Mouse (Mus musculus) spleen, adult 2 months (tissue): ENCODE data around the gene Son. TPM values are rescaled to one million over a fixed set of nuclear protein-coding genes. Genes with fewer than 3 reads are reported as not detected.
"Not testable (repeated sequence)": the region's sequence is repeated elsewhere in the genome, so short reads cannot be mapped to it uniquely, and the experiment has no call there.

Experiments used
- DNase-seq, 2 experiments: peaks; one replicate each; pipeline versions ENCODE4 v3.0.0 to v3.0.0-alpha.2; 2012 to 2021; ENCODE audit warnings: low spot score in 2 of 2, low read depth in 1 of 2
- H3K27ac ChIP-seq: fragments of 200-500 bp; 2 replicates; pipeline ENCODE4 v1.5.1; 2012; ENCODE audit warnings: low read length, inconsistent platforms; ENCODE audit not compliant: insufficient read depth
- H3K27me3 ChIP-seq: fragments of 200-500 bp; 2 replicates; pipeline ENCODE4 v1.6.1; 2012; ENCODE audit warnings: mild to moderate bottlenecking, moderate library complexity, low read length, inconsistent platforms; ENCODE audit not compliant: control insufficient read depth, insufficient read depth
- H3K36me3 ChIP-seq: fragments of 200-500 bp; 2 replicates; pipeline ENCODE4 v1.6.1; 2012; ENCODE audit warnings: mild to moderate bottlenecking, low read length, inconsistent platforms; ENCODE audit not compliant: control insufficient read depth, insufficient read depth
- H3K4me1 ChIP-seq: fragments of 200-500 bp; 2 replicates; pipeline ENCODE4 v1.6.1; 2011; ENCODE audit warnings: inconsistent platforms; ENCODE audit not compliant: control insufficient read depth, insufficient read depth, insufficient read length
- H3K4me3 ChIP-seq: fragments of 200-500 bp; 2 replicates; pipeline ENCODE4 v1.5.1; 2011; ENCODE audit warnings: mild to moderate bottlenecking, inconsistent platforms; ENCODE audit not compliant: insufficient read depth, insufficient read length; ENCODE audit errors: extremely low read depth
- CTCF ChIP-seq: fragments of 200-500 bp; IDR thresholded peaks from 2 replicates; pipeline ENCODE4 v1.5.1; 2011; ENCODE audit warnings: mild to moderate bottlenecking, inconsistent platforms; ENCODE audit not compliant: insufficient read depth, insufficient read length, insufficient replicate concordance; ENCODE audit errors: extremely low read depth
- POLR2A ChIP-seq: fragments of 200-500 bp; IDR thresholded peaks from 2 replicates; pipeline ENCODE4 v1.6.1; 2011; ENCODE audit warnings: low read depth, low read length, inconsistent platforms
- WGBS: fragments of 180-500 bp; shearing (Covaris S2); methylation state at CpG from one replicate; pipeline ENCODE4 v1.1.7; 2018; 5-methylcytosine and 5-hydroxymethylcytosine counted together
- polyA plus RNA-seq: library from polyadenylated mRNA; depleted of rRNA; stranded (reverse); fragments of >200 nt; gene quantifications from 2 replicates; pipeline ENCODE4 v1.2.3, GENCODE M21; 2012

The Son gene
- polyA plus RNA-seq, 1 experiment = 107 TPM

DNA sequence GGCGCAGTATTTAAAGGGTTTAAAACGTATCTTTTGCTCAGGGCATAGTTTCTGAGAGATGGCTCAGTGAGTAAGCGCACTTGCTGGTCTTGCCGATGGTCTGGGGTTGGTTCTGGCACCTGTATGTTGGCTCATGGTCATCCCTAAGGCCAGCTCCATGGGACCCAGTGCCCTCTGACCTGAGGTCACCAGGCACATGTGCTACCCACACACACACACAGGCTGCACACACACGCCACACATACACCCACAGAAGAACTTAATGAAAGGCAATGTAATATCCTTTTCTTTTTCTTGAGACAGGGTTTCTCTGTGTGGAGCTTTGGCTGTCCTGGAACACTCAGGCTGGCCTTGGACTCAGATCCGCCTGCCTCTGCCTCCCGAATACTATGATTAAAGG is 14.4 kb upstream of the Son start:
- Histone ChIP-seq H3K27ac (no peak overlapping the region), H3K4me3 (no peak overlapping the region), H3K36me3 (peaks cover 45% of the 10 kb centered on the region), H3K4me1 (no peaks in the 10 kb centered on the region), H3K27me3 (no peaks in the 10 kb centered on the region)
- TF ChIP-seq CTCF = no peak
- no peak for TF ChIP-seq POLR2A
- 93% methylated on average over 7 of the region's 7 CpGs for WGBS
- DNase-seq = no peak

DNA sequence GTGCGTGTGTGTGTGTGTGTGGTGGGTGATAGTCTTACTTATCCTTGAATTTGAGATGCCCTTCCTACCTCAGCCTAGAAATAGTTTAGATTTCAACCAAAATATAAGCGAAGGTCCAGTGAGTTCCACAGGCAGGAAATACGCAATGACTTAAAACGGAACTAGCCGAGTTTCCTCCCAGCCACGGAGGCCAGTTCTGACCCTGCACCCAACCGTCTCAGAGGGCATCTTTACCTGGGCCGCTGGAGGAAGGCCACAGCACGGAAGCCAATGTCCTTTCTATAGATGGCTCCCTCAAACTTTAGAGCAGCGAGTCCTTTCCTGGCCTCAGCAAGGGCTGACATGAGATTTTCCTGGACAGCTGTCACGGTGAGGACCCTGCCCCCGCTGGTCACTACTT is 13.7 kb upstream of the Son start:
- Histone ChIP-seq H3K4me3 (no peak overlapping the region), H3K27me3 (no peaks in the 10 kb centered on the region), H3K4me1 (no peaks in the 10 kb centered on the region), H3K27ac (no peak overlapping the region), H3K36me3 (peaks cover 46% of the 10 kb centered on the region)
- 91% methylated on average over 12 of the region's 12 CpGs for WGBS
- DNase-seq = no peak
- TF ChIP-seq CTCF = no peak
- no peak for TF ChIP-seq POLR2A

DNA sequence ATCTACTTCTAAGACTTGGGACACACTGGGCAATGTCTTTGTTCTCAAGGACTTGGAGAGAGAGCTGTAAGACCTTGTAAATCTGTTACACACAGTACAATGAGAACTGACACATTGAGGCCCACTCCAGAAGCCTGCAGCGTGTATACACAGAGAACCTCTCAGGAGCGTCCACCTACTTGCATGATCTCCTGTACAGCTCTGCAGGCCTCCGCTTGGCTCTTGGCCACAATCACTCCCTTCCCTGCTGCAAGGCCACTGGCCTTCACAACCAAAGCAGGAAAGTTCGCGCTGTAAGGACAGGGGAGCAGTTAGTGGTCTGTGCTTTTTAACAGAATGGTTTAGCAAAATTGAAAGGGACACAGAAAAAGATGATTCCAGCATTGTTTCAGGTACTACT is 8.1 kb upstream of the Son start:
- Histone ChIP-seq H3K27ac (no peak overlapping the region), H3K27me3 (no peaks in the 10 kb centered on the region), H3K4me1 (no peaks in the 10 kb centered on the region), H3K36me3 (peaks cover 48% of the 10 kb centered on the region), H3K4me3 (no peak overlapping the region)
- TF ChIP-seq POLR2A = no peak
- no peak for DNase-seq
- whole genome bisulfite sequencing = 97% methylated on average over 5 of the region's 5 CpGs

DNA sequence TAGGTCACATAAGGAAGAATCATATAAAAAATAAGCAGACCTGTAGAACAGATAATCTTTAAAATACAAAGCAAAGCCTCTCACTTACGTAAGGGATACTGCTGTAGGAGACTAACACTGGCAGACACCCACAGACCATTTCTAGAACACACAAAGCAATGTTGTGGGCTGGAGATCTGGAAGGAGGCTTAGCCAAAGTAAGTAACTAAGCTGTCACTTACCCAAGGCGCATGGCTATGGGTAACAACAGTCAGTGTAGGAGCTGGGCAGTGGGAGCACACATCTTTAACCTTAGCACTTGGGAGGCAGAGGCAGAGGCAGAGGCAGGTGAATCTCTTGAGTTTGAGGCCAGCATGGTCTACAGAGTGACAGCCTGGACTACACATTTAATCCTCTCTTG is 7.7 kb upstream of the Son start:
- no peak overlapping the region for H3K4me3 ChIP-seq
- H3K4me1 ChIP-seq = no peaks in the 10 kb centered on the region
- TF ChIP-seq POLR2A = no peak
- TF ChIP-seq CTCF = no peak
- no peak overlapping the region for H3K27ac ChIP-seq
- H3K36me3 ChIP-seq = peaks cover 48% of the 10 kb centered on the region
- 99% methylated on average over 2 of the region's 2 CpGs for WGBS
- DNase-seq = no peak
- H3K27me3 ChIP-seq = no peaks in the 10 kb centered on the region

DNA sequence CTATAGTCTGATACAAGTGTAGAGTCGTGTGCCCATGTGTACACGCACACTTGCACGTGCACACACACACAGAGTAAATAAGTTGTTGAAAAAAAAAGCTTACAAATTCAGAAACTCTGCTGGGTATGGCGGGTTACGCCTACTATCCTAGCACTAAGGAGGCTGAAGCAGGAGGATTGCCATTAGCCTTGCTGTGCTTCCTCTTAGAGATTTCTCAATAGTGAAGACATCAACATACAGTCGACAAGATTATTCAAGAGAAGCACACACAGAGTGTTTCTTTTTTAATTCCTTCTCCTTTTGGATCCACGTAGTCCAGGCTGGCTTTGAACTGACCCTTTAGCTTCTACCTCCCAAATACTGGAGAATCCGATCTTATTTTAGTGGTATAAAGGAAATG is 7.1 kb upstream of the Son start:
- TF ChIP-seq CTCF = no peak
- peaks cover 46% of the 10 kb centered on the region for H3K36me3 ChIP-seq
- no peaks in the 10 kb centered on the region for H3K4me1 ChIP-seq
- 91% methylated on average over 8 of the region's 8 CpGs for WGBS
- no peak overlapping the region for H3K4me3 ChIP-seq
- DNase-seq = no peak
- H3K27ac ChIP-seq = no peak overlapping the region
- H3K27me3 ChIP-seq = no peaks in the 10 kb centered on the region

DNA sequence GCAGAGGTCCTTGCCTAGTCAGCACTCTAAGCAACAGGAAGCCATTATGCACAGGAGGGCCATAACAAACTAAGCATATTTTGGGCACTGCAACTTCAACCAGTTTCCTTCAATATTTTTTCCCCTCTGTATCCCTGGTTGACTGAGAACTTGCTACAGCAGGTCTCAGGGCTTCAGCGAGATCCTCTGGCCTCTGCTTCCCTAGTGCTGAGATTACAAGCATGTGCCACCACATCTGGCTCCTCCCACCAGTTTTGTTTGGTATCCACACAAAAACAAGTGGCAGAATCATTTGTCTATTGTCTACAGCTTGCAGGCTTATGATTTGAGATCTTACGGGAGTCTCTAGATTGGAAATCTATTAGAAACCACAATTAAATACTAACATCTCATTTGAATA is 2.4 kb upstream of the Son start:
- TF ChIP-seq POLR2A (no peak), CTCF (no peak)
- Histone ChIP-seq H3K27ac (no peak overlapping the region), H3K27me3 (no peaks in the 10 kb centered on the region), H3K4me1 (peaks cover 5% of the 10 kb centered on the region), H3K4me3 (no peak overlapping the region), H3K36me3 (peaks cover 16% of the 10 kb centered on the region)
- WGBS = 81% methylated on average over 2 of the region's 2 CpGs
- no peak for DNase-seq

DNA sequence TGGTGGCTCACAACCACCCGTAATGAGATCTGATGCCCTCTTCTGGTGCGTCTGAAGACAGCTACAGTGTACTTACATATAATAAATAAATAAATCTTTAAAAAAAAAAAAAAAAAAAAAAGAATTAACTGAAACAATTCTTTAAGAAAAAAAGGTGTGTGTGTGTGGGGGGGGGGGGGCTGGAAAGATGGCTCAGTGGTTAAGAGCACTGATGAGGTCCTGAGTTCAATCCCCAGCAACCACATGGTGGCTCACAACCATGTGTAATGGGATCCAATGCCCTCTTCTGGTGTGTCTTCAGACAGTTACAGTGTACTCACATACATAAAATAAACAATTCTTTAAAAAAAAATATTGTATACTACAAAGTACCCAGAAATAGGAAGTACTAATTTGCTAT is 1.9 kb upstream of the Son start:
- 70% methylated on average over 1 of the region's 2 CpGs for whole genome bisulfite sequencing
- DNase-seq, H3K4me3 ChIP-seq, H3K4me1 ChIP-seq, H3K27ac ChIP-seq, H3K27me3 ChIP-seq: not testable (repeated sequence)
- H3K36me3 ChIP-seq = peaks cover 14% of the 10 kb centered on the region
